Mouse (Mus musculus): Measurements from ENCODE around the gene Col1a2. TPM values are rescaled to one million over a fixed set of nuclear protein-coding genes. Genes with fewer than 3 reads are reported as not detected.
A peak's percentile ranks its signal among the peaks of the same experiment; 100 is the strongest.

Col1a2 gene
- polyA plus RNA-seq, 1 experiment from 2014 or later = 449 TPM

DNA sequence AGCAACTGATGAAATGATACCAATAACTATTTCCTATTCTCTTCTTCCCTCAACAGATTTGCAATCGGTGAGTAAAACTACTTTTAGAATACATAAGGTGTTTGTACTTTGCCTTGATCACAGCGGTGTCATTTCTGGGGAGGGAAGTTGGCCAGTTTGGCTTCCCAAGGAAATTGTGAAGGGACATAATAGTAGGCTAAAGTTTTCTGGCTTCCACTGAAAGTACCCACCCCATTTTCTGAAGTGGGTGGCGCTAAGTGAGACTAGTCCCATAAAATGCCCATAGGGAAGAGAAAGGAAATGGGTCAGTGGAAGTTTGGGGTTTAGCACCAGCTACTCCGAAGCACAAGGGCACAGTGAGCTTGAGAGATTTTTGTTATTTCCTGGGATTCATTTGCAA lies 3.7 kb downstream of the Col1a2 start:
- Histone ChIP-seq H3K4me3 (ENCODE audit: low read length) (peak overlapping the region; percentile 11), H3K27ac (ENCODE audit: low read length) (no peak overlapping the region), H3K4me1 (ENCODE audit: control insufficient read depth, insufficient read depth, low read length) (0 out of 2 replicates have a peak, but pooled peaks cover 5% of the 10 kb centered on the region), H3K4me2 (ENCODE audit: low read depth, low read length) (peak overlapping the region; percentile 15), H3K9ac (ENCODE audit: low read depth, low read length) (no peak overlapping the region), H3K27me3 (replicated peaks; ENCODE audit: control insufficient read depth, insufficient read depth, low read length) (0 out of 2 replicates have a peak, but pooled peaks cover 4% of the 10 kb centered on the region), H3K36me3 (ENCODE audit: control insufficient read depth, insufficient read depth, low read length) (no peaks in the 10 kb centered on the region), H3K9me3 (ENCODE audit: control insufficient read depth, low read length) (no peaks in the 10 kb centered on the region)
- no peak for ATAC-seq
- WGBS = 86% methylated on average over 4 of the region's 4 CpGs

- H3K9me3 ChIP-seq (ENCODE audit: control insufficient read depth, low read length) = no peaks in the 10 kb centered on the region
- no peak overlapping the region for H3K4me2 ChIP-seq (ENCODE audit: low read depth, low read length)
- no peak overlapping the region for H3K4me3 ChIP-seq (ENCODE audit: low read length)
- no peaks in the 10 kb centered on the region for H3K36me3 ChIP-seq (ENCODE audit: control insufficient read depth, insufficient read depth, low read length)
- no peak overlapping the region for H3K27ac ChIP-seq (ENCODE audit: low read length)
- 0 out of 2 replicates have a peak, but pooled peaks cover 3% of the 10 kb centered on the region for H3K27me3 ChIP-seq (replicated peaks; ENCODE audit: control insufficient read depth, insufficient read depth, low read length)
- H3K9ac ChIP-seq (ENCODE audit: low read depth, low read length) = no peak overlapping the region
- 81% methylated on average over 4 of the region's 4 CpGs for WGBS
- H3K4me1 ChIP-seq (ENCODE audit: control insufficient read depth, insufficient read depth, low read length) = 0 out of 2 replicates have a peak, but pooled peaks cover 3% of the 10 kb centered on the region
- no peak for ATAC-seq
Observed at GRCm38 (mm10) chr6:4509395-4509794, 4.8 kb downstream of the Col1a2 start.

DNA sequence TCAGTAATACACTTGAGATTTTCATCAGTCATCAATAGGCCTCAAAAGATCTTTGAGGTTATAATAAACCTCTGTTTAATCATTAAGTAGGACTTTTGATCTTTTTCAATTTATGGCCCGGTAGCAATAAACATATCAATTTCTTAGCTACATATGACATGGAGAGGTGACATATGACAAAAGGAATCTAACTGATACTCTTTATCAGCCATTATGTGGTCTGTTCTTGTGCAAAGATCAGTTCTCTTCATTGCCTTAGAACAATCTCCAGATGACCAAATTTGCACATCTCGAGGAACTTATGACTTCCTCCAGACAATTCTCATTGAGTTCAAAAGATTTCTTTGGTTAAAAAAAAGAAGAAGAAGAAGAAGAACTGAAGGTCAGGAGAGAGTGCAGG lies 10.1 kb downstream of the Col1a2 start:
- H3K36me3 ChIP-seq (ENCODE audit: control insufficient read depth, insufficient read depth, low read length) = peaks cover under 1% of the 10 kb centered on the region; the same call in 1 of the 2 replicates
- ATAC-seq = peak; percentile 70; the same call in 1 of the 2 replicates
- WGBS = 75% methylated on average over 2 of the region's 2 CpGs

GRCm38 (mm10) chr6:4521031-4521430 lies 16.4 kb downstream of the Col1a2 start:
- no peaks in the 10 kb centered on the region for H3K4me1 ChIP-seq (ENCODE audit: control insufficient read depth, insufficient read depth, low read length)
- WGBS = 83% methylated on average over 3 of the region's 3 CpGs
- no peak for ATAC-seq
- peaks cover 3% of the 10 kb centered on the region; the same call in 1 of the 2 replicates for H3K36me3 ChIP-seq (ENCODE audit: control insufficient read depth, insufficient read depth, low read length)
- H3K9ac ChIP-seq (ENCODE audit: low read depth, low read length) = no peak overlapping the region
- no peak overlapping the region for H3K27ac ChIP-seq (ENCODE audit: low read length)
- H3K27me3 ChIP-seq (replicated peaks; ENCODE audit: control insufficient read depth, insufficient read depth, low read length) = no peaks in the 10 kb centered on the region
- H3K4me2 ChIP-seq (ENCODE audit: low read depth, low read length) = no peak overlapping the region
- no peak overlapping the region for H3K4me3 ChIP-seq (ENCODE audit: low read length)
- no peaks in the 10 kb centered on the region for H3K9me3 ChIP-seq (ENCODE audit: control insufficient read depth, low read length)

More for the DNA sequence above, 10.1 kb downstream of the Col1a2 start:
- H3K9me3 ChIP-seq (ENCODE audit: control insufficient read depth, low read length) = no peaks in the 10 kb centered on the region
- no peaks in the 10 kb centered on the region for H3K27me3 ChIP-seq (replicated peaks; ENCODE audit: control insufficient read depth, insufficient read depth, low read length)
- H3K4me1 ChIP-seq (ENCODE audit: control insufficient read depth, insufficient read depth, low read length) = no peaks in the 10 kb centered on the region
- no peak overlapping the region for H3K4me3 ChIP-seq (ENCODE audit: low read length)
- no peak overlapping the region for H3K9ac ChIP-seq (ENCODE audit: low read depth, low read length)
- H3K27ac ChIP-seq (ENCODE audit: low read length) = no peak overlapping the region
- H3K4me2 ChIP-seq (ENCODE audit: low read depth, low read length) = no peak overlapping the region

DNA sequence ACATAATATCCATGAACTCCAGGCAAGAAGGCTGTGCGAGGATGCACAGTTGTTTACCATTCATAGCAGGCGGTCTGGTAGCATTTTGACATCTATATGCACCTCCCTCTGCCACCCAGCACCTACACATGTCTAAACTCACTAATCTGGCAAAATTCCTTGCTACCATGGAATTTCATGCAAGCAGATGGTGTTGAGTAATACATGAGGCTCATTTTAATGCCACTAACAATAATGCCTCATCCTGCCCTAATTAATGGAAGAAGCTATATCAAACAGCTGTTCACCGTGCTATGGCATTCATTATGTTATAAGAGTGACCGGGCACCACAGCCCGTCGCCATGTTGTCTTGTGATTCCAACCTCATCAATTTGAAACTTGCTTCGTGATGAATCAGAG lies 23.8 kb downstream of the Col1a2 start:
- Histone ChIP-seq H3K27me3 (replicated peaks; ENCODE audit: control insufficient read depth, insufficient read depth, low read length) (no peaks in the 10 kb centered on the region), H3K9ac (ENCODE audit: low read depth, low read length) (no peak overlapping the region), H3K4me1 (ENCODE audit: control insufficient read depth, insufficient read depth, low read length) (no peaks in the 10 kb centered on the region), H3K4me3 (ENCODE audit: low read length) (no peak overlapping the region), H3K9me3 (ENCODE audit: control insufficient read depth, low read length) (no peaks in the 10 kb centered on the region), H3K36me3 (ENCODE audit: control insufficient read depth, insufficient read depth, low read length) (no peaks in the 10 kb centered on the region), H3K4me2 (ENCODE audit: low read depth, low read length) (no peak overlapping the region), H3K27ac (ENCODE audit: low read length) (no peak overlapping the region)
- WGBS = 84% methylated on average over 7 of the region's 7 CpGs
- ATAC-seq = no peak

DNA sequence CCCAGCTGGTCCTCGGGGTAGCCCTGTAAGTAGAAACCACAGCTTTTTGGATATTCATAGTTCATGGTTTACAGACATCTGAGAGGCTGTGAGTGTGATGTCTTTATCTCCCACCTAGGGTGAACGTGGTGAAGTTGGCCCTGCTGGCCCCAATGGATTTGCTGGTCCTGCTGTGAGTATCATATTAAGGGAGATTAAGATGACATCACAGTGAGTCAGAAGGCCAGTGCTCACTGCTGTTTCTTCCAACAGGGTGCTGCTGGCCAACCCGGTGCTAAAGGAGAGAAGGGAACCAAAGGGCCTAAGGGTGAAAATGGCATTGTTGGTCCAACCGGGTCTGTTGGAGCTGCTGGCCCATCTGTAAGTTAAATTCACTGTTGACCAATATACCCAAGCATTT lies 26.4 kb downstream of the Col1a2 start:
- WGBS = 85% methylated on average over 4 of the region's 4 CpGs
- no peaks in the 10 kb centered on the region; the same call in 1 of the 2 replicates for H3K36me3 ChIP-seq (ENCODE audit: control insufficient read depth, insufficient read depth, low read length)

DNA sequence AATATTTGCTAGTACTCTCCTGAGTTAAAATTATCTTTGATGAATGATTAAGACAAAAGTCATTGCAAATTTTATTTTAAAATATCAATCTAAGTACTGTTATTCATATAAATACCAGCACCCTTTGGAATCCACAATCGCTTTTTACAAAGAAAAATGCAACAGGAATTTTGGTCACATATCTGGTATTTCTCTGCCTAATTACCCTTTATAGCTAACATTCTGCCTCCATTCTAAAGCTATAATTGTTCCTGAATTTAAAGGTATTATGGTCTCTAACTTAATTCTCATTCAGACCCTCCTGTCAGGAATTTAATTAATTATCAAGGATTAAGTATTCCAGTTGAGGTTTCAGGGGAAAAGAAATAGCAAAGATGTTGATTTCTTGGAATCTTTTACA lies 28.3 kb downstream of the Col1a2 start:
- Histone ChIP-seq H3K9me3 (ENCODE audit: control insufficient read depth, low read length) (no peaks in the 10 kb centered on the region), H3K9ac (ENCODE audit: low read depth, low read length) (no peak overlapping the region), H3K4me3 (ENCODE audit: low read length) (no peak overlapping the region), H3K4me1 (ENCODE audit: control insufficient read depth, insufficient read depth, low read length) (no peaks in the 10 kb centered on the region), H3K36me3 (ENCODE audit: control insufficient read depth, insufficient read depth, low read length) (no peaks in the 10 kb centered on the region; the same call in 1 of the 2 replicates), H3K27me3 (replicated peaks; ENCODE audit: control insufficient read depth, insufficient read depth, low read length) (no peaks in the 10 kb centered on the region), H3K4me2 (ENCODE audit: low read depth, low read length) (no peak overlapping the region), H3K27ac (ENCODE audit: low read length) (no peak overlapping the region)
- WGBS = 81% methylated on average over 1 of the region's 1 CpGs
- ATAC-seq = no peak

More for the DNA sequence above, 26.4 kb downstream of the Col1a2 start:
- H3K27me3 ChIP-seq (replicated peaks; ENCODE audit: control insufficient read depth, insufficient read depth, low read length) = no peaks in the 10 kb centered on the region
- no peaks in the 10 kb centered on the region for H3K9me3 ChIP-seq (ENCODE audit: control insufficient read depth, low read length)
- H3K27ac ChIP-seq (ENCODE audit: low read length) = no peak overlapping the region
- no peaks in the 10 kb centered on the region for H3K4me1 ChIP-seq (ENCODE audit: control insufficient read depth, insufficient read depth, low read length)
- ATAC-seq = no peak
- no peak overlapping the region for H3K4me2 ChIP-seq (ENCODE audit: low read depth, low read length)
- H3K4me3 ChIP-seq (ENCODE audit: low read length) = no peak overlapping the region
- H3K9ac ChIP-seq (ENCODE audit: low read depth, low read length) = no peak overlapping the region

GRCm38 (mm10) chr6:4534462-4535079 lies 30.0 kb downstream of the Col1a2 start:
- ATAC-seq = no peak
- 81% methylated on average over 8 of the region's 8 CpGs for WGBS
- no peaks in the 10 kb centered on the region for H3K27me3 ChIP-seq (replicated peaks; ENCODE audit: control insufficient read depth, insufficient read depth, low read length)
- no peak overlapping the region for H3K4me2 ChIP-seq (ENCODE audit: low read depth, low read length)
- no peak overlapping the region for H3K9ac ChIP-seq (ENCODE audit: low read depth, low read length)
- H3K4me3 ChIP-seq (ENCODE audit: low read length) = no peak overlapping the region
- no peaks in the 10 kb centered on the region; the same call in 1 of the 2 replicates for H3K36me3 ChIP-seq (ENCODE audit: control insufficient read depth, insufficient read depth, low read length)
- H3K4me1 ChIP-seq (ENCODE audit: control insufficient read depth, insufficient read depth, low read length) = no peaks in the 10 kb centered on the region
- no peaks in the 10 kb centered on the region for H3K9me3 ChIP-seq (ENCODE audit: control insufficient read depth, low read length)
- no peak overlapping the region for H3K27ac ChIP-seq (ENCODE audit: low read length)

DNA sequence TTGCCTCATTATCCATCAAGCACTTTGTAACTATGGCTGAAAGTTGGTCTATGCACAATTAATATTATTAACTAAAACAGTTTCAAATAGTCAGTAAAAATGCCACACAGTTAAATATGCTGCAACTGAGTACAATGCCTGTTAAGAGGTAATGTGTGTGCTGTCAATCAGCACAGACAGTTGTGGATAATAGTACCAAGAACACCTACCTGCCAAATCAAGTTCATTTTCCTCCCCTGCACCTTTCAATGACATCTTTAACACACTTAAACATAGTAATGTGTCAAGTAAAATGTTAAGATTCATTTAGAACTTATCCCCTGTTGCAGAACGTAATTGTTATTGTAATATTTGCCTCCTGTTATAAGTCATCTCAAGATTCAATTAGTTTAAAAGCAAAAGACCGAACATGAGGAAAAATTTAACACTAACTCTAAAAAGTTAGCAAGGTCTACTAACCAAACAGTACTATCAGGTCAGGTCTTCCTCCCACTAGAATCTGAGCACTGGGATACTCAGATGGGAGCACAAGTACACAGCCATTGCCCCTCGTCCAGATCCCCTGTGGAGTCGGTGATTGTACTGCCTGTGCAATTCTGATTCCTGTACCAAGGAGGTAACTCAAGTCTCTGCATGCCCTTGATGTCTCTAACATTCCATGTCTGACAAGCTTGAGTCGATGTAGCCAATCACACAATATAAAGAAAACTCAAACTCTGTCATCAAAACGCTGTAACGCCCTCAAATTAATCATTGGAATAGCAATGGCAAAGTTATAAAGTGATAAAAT lies 37.5 kb downstream of the Col1a2 start:
- no peaks in the 10 kb centered on the region for H3K27me3 ChIP-seq (replicated peaks; ENCODE audit: control insufficient read depth, insufficient read depth, low read length)
- no peak overlapping the region for H3K27ac ChIP-seq (ENCODE audit: low read length)
- H3K4me3 ChIP-seq (ENCODE audit: low read length) = no peak overlapping the region
- H3K36me3 ChIP-seq (ENCODE audit: control insufficient read depth, insufficient read depth, low read length) = no peaks in the 10 kb centered on the region
- 88% methylated on average over 7 of the region's 7 CpGs for WGBS
- H3K4me2 ChIP-seq (ENCODE audit: low read depth, low read length) = no peak overlapping the region
- no peaks in the 10 kb centered on the region for H3K9me3 ChIP-seq (ENCODE audit: control insufficient read depth, low read length)
- H3K4me1 ChIP-seq (ENCODE audit: control insufficient read depth, insufficient read depth, low read length) = no peaks in the 10 kb centered on the region
- H3K9ac ChIP-seq (ENCODE audit: low read depth, low read length) = no peak overlapping the region
- ATAC-seq = no peak
